Mouse (Mus musculus) monocyte, adult 2 months (primary cell): ENCODE data around the gene Lgr5.

Experiments
- DNase-seq, 2 experiments: peaks; one replicate each; pipeline ENCODE4 v3.0.0; 2022; ENCODE audit warnings: low spot score in 2 of 2, low read depth in 1 of 2

Gene Lgr5

GRCm38 (mm10) chr10:115510959-115511358 is 76.6 kb downstream of the Lgr5 start:
- no peak for DNase-seq

DNA sequence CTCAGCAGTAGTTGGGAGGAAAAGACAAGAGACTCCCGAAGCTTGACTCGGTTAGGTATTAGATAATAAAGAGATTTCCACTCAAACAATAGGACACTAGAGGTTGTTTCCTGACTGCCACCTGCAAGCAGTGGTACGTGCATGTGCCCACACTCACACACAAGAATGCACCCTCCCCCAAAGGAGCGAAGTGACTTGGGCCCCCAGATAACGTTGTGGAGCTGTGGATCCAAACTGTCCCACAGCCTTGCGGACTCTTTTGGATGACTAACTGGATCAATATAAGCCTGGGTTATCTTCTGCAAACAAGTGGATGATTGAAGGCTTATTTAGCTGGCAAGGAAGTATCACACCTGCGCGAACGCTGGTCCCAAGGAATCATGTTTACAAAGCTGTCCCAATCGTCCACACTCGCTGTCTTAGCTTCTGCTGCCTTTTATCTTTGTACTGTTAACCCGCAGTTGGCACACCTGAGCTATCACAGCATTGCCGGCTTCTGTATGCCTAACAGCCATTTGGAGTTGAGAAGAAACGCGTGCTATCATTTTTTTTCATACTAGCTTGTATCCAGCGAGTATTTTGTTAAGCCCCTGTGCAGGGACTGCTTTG is 81.8 kb downstream of the Lgr5 start:
- no peak for DNase-seq

DNA sequence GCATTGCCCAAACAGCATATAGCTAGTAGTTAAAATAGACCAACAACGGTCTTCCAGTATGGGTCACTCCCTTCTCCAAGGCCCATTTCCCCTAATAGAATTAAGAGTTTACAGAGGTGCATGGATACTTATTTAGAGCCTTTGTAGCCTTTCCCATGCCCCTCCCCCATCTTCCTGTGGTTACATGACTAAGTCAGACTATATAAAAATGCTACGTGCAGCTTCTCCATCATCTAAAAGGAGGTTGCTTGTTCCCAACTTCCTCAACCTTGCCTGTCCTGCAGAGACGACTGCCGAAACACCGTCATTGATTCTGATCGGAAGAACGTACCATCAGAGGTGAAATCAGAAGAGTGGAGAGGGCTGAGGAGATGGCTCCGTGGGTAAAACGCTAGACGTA is 82.4 kb downstream of the Lgr5 start:
- no peak for DNase-seq

GRCm38 (mm10) chr10:115493778-115494141 is 93.8 kb downstream of the Lgr5 start:
- DNase-seq, result no peak

GRCm38 (mm10) chr10:115492956-115493777 is 94.4 kb downstream of the Lgr5 start:
- no peak for DNase-seq

DNA sequence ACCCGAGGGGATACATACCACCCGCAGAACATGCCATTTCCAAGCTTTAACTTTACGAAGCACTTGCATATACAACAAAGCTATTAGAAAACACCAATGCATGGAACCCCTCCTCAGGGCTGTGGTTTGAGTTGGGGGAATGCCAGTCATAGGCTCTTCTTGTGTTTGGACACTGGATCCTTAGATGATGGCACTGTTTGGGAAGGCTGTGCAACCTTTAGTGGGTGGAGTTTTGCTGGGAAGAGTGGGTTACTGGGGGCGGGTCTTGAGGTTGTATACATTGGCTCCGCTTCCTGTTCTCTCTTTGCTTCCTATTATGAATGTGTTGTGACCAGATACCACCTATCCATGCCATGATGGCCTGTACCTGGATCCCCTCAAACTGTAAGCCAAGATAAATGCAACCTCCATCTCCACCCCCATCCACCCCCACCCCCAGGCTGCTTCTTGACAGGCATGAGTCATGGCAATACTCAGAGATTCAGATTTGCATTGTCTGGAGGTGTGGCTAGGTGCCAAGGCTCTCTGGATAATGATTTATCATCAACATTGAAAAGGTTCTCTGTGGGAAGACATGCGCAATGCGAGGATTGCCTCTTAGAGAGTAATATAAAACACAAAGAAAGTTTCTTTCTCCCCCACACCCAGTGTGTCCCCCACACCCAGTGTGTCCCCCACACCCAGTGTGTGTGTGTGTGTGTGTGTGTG is 95.6 kb downstream of the Lgr5 start:
- DNase-seq, result no peak

- DNase-seq, result no peak
Measured at GRCm38 (mm10) chr10:115485602-115486001, 102.0 kb downstream of the Lgr5 start.

- no peak for DNase-seq
Measured at GRCm38 (mm10) chr10:115484660-115485059, 102.9 kb downstream of the Lgr5 start.

DNA sequence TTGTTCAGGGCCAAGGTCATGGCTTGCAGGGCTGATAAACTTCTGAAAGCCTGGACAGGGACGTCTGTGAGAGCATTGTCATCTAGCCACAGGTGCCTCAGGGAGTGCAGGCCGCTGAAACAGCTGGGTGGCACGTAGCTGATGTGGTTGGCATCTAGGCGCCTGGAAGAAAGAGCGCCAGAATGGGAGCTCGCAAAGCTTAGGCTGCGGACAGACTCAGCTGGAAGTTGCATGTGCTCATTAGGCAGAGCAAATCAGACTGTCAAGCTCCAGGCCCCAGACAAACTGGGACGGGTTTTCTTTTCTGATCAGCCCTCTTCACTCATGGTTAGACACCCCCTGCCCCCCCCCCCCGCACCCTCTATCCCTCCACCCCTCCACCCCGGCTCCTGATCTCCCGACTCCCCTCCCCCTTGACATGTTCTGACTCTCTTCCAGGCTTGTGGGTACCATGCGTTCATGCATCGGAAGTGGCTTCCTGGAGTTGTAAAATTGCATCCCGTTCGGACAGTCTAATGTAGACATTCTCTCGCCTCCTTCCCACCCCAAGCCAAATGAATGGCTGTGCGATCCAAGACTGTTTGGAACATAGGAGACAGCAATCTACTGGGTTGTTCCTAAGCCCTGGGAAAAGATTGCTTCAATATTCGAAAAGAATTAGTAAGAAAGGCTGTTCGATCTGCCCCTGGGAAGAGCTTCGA is 109.0 kb downstream of the Lgr5 start:
- no peak for DNase-seq

- DNase-seq, result no peak
Measured at GRCm38 (mm10) chr10:115476506-115476905, 111.1 kb downstream of the Lgr5 start.

DNA sequence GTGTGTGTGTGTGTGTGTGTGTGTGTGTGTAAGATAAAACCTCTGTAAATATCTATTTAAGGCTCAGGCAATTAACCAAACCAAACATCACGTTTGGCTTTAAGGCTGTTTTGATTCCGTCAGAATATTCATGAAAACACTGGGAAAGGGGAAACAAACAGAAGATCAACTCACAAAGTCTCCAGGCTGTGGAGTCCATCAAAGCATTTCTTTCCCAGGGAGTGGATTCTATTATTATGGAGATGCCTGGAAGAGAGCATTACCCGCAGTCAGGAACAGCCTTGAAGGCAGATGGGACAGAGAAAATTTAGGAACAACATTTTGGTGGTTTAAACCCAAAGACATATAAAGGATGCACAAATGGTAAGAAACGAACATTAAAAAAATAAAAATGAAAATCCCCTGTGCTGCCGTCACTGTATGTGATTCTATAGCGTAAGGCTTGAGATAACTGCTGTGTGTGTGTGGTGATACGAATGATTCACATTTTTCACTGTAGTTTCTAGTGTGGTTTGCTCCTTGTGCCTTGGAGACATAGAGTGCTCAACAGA is 112.5 kb downstream of the Lgr5 start:
- DNase-seq, result no peak

DNA sequence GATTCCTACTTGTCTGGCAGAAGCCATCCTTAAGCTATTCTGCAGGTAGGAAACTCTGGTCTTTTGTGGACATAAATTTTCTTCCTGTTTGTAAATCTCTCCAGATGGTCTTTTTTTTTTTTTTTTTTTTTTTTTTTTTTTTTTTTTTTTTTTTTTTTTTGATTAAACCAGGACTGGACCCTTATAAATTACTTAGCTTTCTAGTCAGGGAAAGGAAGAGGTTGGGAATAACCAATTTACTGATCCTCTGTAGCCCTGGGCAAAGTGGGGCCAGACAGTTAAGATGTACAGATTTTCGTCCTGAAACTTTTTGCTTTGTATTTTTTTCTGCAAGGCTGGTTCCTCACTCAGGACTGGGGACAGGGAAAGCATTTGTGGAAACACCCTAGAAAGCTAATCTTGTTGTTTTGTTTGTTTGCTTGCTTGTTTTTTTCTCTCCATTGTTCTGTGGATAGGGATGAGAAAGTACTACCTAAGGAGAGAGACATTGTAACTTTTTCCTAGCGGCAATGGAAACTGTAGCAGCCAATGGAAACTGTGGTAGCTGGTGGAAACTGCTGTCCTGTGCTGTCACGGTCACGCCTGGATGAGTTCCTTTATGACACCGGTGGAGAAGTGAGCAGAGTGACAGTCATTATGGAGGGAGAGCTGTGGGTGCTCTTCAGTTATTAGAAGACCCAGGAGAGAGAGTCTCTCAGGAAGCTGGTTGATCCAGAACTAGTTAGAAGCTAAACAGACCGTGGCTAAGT is 114.2 kb downstream of the Lgr5 start:
- no peak for DNase-seq

DNA sequence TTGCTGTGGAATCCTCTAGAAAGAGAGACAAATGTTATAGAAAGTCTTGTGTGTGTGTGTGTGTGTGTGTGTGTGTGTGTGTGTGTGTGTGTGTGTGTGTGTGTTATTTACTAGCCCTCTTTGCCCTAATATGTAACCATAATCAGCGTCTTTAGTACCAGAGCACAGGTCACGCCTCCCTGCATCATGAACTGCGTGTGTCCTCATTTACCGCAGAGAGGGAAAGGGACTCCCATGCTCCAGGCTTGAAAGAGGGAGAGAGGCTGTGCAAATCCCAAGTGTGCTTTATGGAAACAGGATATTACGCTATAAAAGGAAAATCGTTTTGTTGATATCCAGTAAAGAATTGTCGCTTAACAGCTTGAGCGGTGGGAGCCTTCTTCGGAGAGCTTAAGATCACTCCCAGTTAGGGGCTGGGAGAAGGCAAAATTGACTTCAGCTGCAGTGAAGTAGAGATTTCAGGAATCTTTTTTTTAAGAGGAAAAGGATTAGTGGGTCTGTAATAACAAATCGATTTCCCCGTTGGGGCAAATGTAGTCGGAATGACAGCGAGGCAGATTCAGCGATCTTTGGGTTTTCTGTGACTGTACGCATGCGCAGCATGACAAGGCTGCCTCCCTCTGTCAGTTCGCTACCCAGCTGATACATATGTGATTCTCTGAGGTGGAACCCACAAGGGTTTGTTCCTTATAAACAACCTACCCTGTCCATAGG is 116.8 kb downstream of the Lgr5 start:
- DNase-seq, result no peak

GRCm38 (mm10) chr10:115469040-115469439 is 118.5 kb downstream of the Lgr5 start:
- no peak for DNase-seq

- DNase-seq, result no peak
Measured at GRCm38 (mm10) chr10:115468632-115469031, 118.9 kb downstream of the Lgr5 start.

DNA sequence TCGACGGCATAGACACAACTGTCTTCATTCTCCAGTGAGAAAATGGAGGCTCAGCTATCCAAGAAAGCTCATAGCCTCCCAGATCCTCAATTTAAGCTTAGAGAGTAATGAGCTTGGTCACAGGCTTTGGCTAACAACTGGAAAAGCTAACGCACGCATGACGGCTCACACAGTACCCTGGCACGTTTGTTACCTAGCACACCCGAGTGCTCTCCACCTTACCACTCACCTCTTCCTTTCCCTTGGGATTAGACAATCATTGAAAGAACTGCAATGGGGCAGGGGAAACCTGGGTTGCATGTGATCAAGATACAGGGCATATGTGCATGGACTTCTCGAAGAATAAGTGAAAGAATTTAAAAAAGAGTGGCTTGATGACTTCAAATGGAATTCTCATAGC is 119.6 kb downstream of the Lgr5 start:
- DNase-seq, result no peak

GRCm38 (mm10) chr10:115465778-115466177 is 121.8 kb downstream of the Lgr5 start:
- DNase-seq, result no peak

- no peak for DNase-seq
Measured at GRCm38 (mm10) chr10:115465072-115465471, 122.5 kb downstream of the Lgr5 start.

DNA sequence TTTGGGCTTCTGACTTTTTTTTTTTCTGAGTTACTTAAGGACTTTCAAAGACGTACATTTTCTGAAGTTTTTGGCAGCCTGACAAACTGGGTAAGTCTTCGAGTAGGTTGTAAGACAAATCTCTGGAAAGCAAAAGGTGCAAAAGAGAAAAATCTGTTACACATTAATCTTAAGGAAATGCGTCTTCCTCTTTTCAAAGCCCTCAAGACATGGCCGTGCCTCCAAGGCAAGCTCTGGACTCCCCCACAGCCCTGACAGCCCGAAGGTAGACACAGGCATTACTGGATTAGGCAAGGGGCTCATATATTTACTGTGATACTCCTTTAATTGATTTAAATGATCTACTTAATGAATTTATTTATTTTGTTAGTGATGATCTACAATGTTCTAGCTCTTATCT is 124.9 kb downstream of the Lgr5 start:
- no peak for DNase-seq
